Mouse (Mus musculus) stomach, postnatal 0 days (tissue): Measurements from ENCODE around the gene Gins1. TPM values are rescaled to one million over a fixed set of nuclear protein-coding genes. Genes with fewer than 3 reads are reported as not detected.
"Not testable (repeated sequence)": the region's sequence is repeated elsewhere in the genome, so short reads cannot be mapped to it uniquely, and the experiment has no call there.

Experiments used
- ATAC-seq: fragments of 200-750 bp; cut with Nextera tagmentation; 2 replicates; pipeline ENCODE4 v1.8.0; 2017; ENCODE audit not compliant: low FRiP score, low TSS enrichment
- DNase-seq: peaks from one replicate; pipeline ENCODE4 v3.0.0-alpha.2; 2016; ENCODE audit warnings: low spot score
- H3K27ac ChIP-seq: fragments of 300-500 bp; sonication (generic); replicated peaks from 2 replicates; pipeline ENCODE4 v1.5.1; 2014; ENCODE audit warnings: mild to moderate bottlenecking, control low read depth
- H3K27me3 ChIP-seq: fragments of 300-500 bp; sonication (generic); 2 replicates; pipeline ENCODE4 v1.6.1; 2014; ENCODE audit warnings: low read length; ENCODE audit not compliant: control insufficient read depth, insufficient read depth
- H3K36me3 ChIP-seq: fragments of 300-500 bp; sonication (generic); 2 replicates; pipeline ENCODE4 v1.6.1; 2014; ENCODE audit warnings: low read length, mixed read lengths; ENCODE audit not compliant: control insufficient read depth, insufficient read depth
- H3K4me1 ChIP-seq: fragments of 300-500 bp; sonication (generic); replicated peaks from 2 replicates; pipeline ENCODE4 v1.6.1; 2014; ENCODE audit warnings: antibody characterized with exemption; ENCODE audit not compliant: control insufficient read depth, insufficient read depth
- H3K4me2 ChIP-seq: fragments of 300-500 bp; sonication (generic); replicated peaks from 2 replicates; pipeline ENCODE4 v1.6.1; 2014; ENCODE audit warnings: low read depth, mild to moderate bottlenecking, control low read depth, moderate library complexity
- H3K4me3 ChIP-seq: fragments of 300-500 bp; sonication (generic); 2 replicates; pipeline ENCODE4 v1.5.1; 2014; ENCODE audit warnings: low read depth, low read length, control low read depth
- H3K9ac ChIP-seq: fragments of 300-500 bp; sonication (generic); 2 replicates; pipeline ENCODE4 v1.6.1; 2014; ENCODE audit warnings: mild to moderate bottlenecking, low read length, control low read depth, mixed read lengths
- H3K9me3 ChIP-seq: fragments of 300-500 bp; sonication (generic); 2 replicates; pipeline ENCODE4 v1.6.1; 2016; ENCODE audit warnings: low read length; ENCODE audit not compliant: control insufficient read depth
- CTCF ChIP-seq: IDR thresholded peaks from 2 replicates; pipeline ENCODE4 v1.5.1; 2016; ENCODE audit warnings: antibody characterized with exemption, low read depth, mild to moderate bottlenecking, moderate library complexity
- EP300 ChIP-seq: optimal IDR thresholded peaks from 2 replicates; pipeline ENCODE3; 2016; ENCODE audit warnings: antibody characterized with exemption
- WGBS: fragments of 180-500 bp; shearing (Covaris S2); extraction: QIAGEN DNeasy Blood & Tissue Kit; methylation state at CpG from one replicate; pipeline ENCODE4 v1.1.7; 2014; 5-methylcytosine and 5-hydroxymethylcytosine counted together
- polyA plus RNA-seq: library from polyadenylated mRNA; unstranded; fragments of >200 nt; fragmentation: Nextera tagmentation; extraction: Ambion mirVana; gene quantifications from 2 replicates; pipeline ENCODE4 v1.2.1, GENCODE M21; 2015

Gene Gins1
- polyA plus RNA-seq, 1 experiment from 2014 or later = 10.7 TPM

- Histone ChIP-seq H3K4me2 (no peak overlapping the region), H3K27ac (no peak overlapping the region; the same call in 1 of the 2 replicates), H3K4me1 (peaks cover 5% of the 10 kb centered on the region), H3K36me3 (no peaks in the 10 kb centered on the region), H3K4me3 (no peak overlapping the region), H3K9me3 (no peaks in the 10 kb centered on the region), H3K27me3 (no peaks in the 10 kb centered on the region), H3K9ac (no peak overlapping the region)
- ATAC-seq (no peak), DNase-seq (no peak)
- 79% methylated on average over 8 of the region's 8 CpGs for WGBS
- TF ChIP-seq CTCF = no peak
- no peak for TF ChIP-seq EP300
Observed at GRCm38 (mm10) chr2:150902347-150902746, 2.9 kb upstream of the Gins1 start.

GRCm38 (mm10) chr2:150904272-150904935 lies 796 bp upstream of the Gins1 start, which contains the start of gene Abhd12:
Gene Abhd12 (minus strand): TSS chr2:150904741.
- peak; percentile 98 for ATAC-seq
- Histone ChIP-seq H3K4me1 (peaks cover 5% of the 10 kb centered on the region), H3K27me3 (no peaks in the 10 kb centered on the region), H3K27ac (peak within 1 kb of the TSS; percentile 88), H3K9me3 (no peaks in the 10 kb centered on the region), H3K36me3 (no peaks in the 10 kb centered on the region), H3K9ac (peak within 1 kb of the TSS; percentile 85), H3K4me3 (peak within 1 kb of the TSS; percentile 81), H3K4me2 (peak within 1 kb of the TSS; percentile 92)
- under 1% methylated on average over 63 of the region's 72 CpGs for WGBS
- DNase-seq = peak; percentile 99
- TF ChIP-seq EP300 = no peak
- 0 out of 2 replicates have a peak, but pooled peaks have one; percentile 7 for TF ChIP-seq CTCF

GRCm38 (mm10) chr2:150908881-150909280 lies 3.7 kb downstream of the Gins1 start:
- H3K9me3 ChIP-seq, H3K36me3 ChIP-seq, H3K9ac ChIP-seq, H3K4me1 ChIP-seq, H3K27ac ChIP-seq, ATAC-seq, DNase-seq, H3K27me3 ChIP-seq: not testable (repeated sequence)
- WGBS = 42% methylated on average over 6 of the region's 6 CpGs
- Histone ChIP-seq H3K4me2 (peak overlapping the region; percentile 63), H3K4me3 (peak overlapping the region; percentile 69; the same call in 1 of the 2 replicates)
- TF ChIP-seq CTCF = 0 out of 2 replicates have a peak, but pooled peaks have one; percentile 13

GRCm38 (mm10) chr2:150909429-150910039 lies 4.3 kb downstream of the Gins1 start:
- Histone ChIP-seq H3K27ac (peak overlapping the region; percentile 79), H3K27me3 (no peaks in the 10 kb centered on the region), H3K4me3 (peak overlapping the region; percentile 69), H3K4me2 (peak overlapping the region; percentile 63), H3K36me3 (no peaks in the 10 kb centered on the region), H3K9me3 (no peaks in the 10 kb centered on the region), H3K9ac (peak overlapping the region; percentile 59), H3K4me1 (no peaks in the 10 kb centered on the region)
- peak; percentile 96 for DNase-seq
- TF ChIP-seq CTCF (no peak), EP300 (peak; percentile 53)
- WGBS = under 1% methylated on average over 35 of the region's 35 CpGs
- ATAC-seq = peak; percentile 95

- Histone ChIP-seq H3K9ac (peak overlapping the region; percentile 59), H3K4me3 (peak overlapping the region; percentile 69), H3K4me2 (peak overlapping the region; percentile 63), H3K27ac (peak overlapping the region; percentile 79; the same call in 1 of the 2 replicates), H3K27me3 (no peaks in the 10 kb centered on the region), H3K9me3 (no peaks in the 10 kb centered on the region), H3K36me3 (no peaks in the 10 kb centered on the region), H3K4me1 (no peaks in the 10 kb centered on the region)
- TF ChIP-seq CTCF (no peak), EP300 (no peak)
- ATAC-seq (no peak), DNase-seq (no peak)
- WGBS = 30% methylated on average over 8 of the region's 10 CpGs
Observed at GRCm38 (mm10) chr2:150910295-150910881, 5.2 kb downstream of the Gins1 start.
